Mouse (Mus musculus): ENCODE measurements around the gene Lrrc29.

DNA sequence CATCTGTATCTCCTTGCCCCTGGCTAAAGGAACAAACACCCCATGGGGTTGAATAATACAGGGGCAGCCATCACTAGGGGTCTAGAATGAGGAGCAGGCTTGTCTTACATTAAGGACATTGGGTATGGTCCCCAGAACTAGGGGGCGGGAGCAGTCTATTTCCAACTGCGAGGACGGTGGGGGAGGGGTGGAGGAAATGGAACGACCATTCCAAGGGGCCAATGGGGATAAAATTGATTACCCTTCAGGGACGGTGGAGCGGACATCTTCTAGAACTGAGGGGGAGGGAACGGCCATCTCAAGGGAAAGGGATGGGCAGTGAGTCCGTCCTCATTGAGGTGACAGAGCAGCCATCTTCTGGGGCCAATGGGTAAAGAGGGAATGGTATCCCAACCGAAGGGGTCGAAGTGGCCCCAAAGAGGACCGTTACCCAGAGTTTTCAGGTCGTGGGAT lies 411 bp downstream of the Lrrc29 start:
- no peak for TF ChIP-seq CTCF (IDR thresholded peaks at IDR 0.05; ENCODE audit: borderline replicate concordance, extremely low read depth, insufficient read depth, insufficient read length)
- TF ChIP-seq POLR2A (IDR thresholded peaks at IDR 0.05; ENCODE audit: borderline replicate concordance, extremely low read depth, insufficient read depth, insufficient read length, poor library complexity, severe bottlenecking), result no peak

Measured in brain, embryonic 14.5 days (tissue).